Mouse (Mus musculus): Measurements from ENCODE around the gene Gm21915. TPM values are rescaled to one million over a fixed set of nuclear protein-coding genes. Genes with fewer than 3 reads are reported as not detected.

Gene Gm21915
- polyA plus RNA-seq, 3 experiments from 2014 or later: not detected

Other genes with a start within 250 kb of the Gm21915 start
- gene Gramd1b, start 139.2 kb upstream of the Gm21915 start, polyA plus RNA-seq (2017; shearing (Covaris generic)): 10 to 100 TPM; 69.8 to 81.5 (median 80.6) TPM
- gene Clmp, start 15.3 kb downstream of the Gm21915 start, polyA plus RNA-seq (2017; shearing (Covaris generic)): not detected
- 1,000 to 10,000 TPM; 2,551 to 3,273 (median 2,898) TPM for gene Hspa8, start 130.4 kb downstream of the Gm21915 start, polyA plus RNA-seq (2017; shearing (Covaris generic))
- not detected for gene Bsx, start 203.5 kb downstream of the Gm21915 start, polyA plus RNA-seq (2017; shearing (Covaris generic))